Mouse (Mus musculus): ENCODE measurements around the gene Polr3c.

- TF ChIP-seq CTCF (IDR thresholded peaks at IDR 0.05; ENCODE audit: borderline replicate concordance, insufficient read depth, low read depth, low read length) (no peak), POLR2A (IDR thresholded peaks at IDR 0.05; ENCODE audit: borderline replicate concordance, insufficient read depth, low read length) (no peak)
Measured at GRCm38 (mm10) chr3:96733984-96734383, 6.6 kb upstream of the Polr3c start.
